Mouse (Mus musculus): ENCODE results near the gene Olfr262.
"Not testable (repeated sequence)": the region's sequence is repeated elsewhere in the genome, so short reads cannot be mapped to it uniquely, and the experiment has no call there.

The Olfr262 gene

DNA sequence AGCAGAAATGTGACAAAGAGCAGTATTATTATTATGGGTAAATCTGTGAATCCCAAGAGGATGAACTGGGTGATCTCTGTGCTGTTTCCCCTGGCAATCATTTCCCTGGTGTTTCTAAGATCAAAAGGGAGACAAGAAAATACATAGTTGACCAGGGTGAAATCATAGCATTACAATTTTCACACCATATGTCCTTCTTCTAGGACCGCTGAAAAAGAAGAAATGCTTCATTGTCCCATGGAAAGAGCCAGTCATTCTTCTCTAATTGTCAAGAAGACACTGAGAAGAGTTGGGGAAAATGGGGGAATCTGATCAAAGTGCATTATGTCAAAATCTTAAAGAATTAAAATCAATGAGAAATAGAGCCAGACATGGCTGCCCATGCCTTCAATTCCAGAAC lies at the start of gene Olfr262:
Olfr262 (minus strand) TSS at position 101 of the 400 bp plus-strand sequence.
- no peak for DNase-seq

DNA sequence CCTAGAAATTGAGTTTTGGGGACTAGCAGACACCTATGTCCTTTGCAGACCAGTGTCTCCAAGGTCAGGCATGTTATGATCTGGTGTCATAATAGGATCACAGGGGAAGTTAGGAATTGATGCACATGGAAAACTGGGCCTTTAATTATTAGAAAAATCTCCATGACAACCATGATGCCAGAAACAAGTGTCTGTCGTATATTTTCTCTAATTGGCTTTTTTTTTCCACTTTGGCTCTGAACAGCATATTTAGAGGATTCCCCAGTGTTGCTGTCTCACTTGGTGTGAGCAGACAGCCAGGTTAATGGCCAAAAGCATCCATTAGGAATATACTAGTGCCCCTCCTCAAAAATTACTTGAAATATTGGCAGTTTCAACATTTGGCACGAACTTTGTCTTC lies 38.1 kb upstream of the Olfr262 start, which contains the start of gene Olfr1434:
Olfr1434 (plus strand) TSS at position 301 of the 400 bp plus-strand sequence.
- DNase-seq, result no peak

DNA sequence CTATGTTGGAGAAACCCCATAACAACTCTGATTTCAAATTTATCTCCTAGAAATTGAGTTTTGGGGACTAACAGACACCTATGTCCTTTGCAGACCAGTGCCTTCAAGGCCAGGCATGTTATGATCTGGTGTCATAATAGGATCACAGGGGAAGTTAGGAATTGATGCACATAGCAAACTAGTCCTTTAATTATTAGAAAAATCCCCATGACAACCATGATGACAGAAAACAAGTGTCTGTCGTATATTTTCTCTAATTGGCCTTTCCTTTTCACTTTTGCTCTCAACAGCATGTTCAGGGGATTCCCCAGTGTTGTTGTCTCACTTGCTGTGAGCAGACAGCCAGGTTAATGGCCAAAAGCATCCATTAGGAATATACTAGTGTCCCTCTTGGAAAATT lies 19.3 kb upstream of the Olfr262 start, which contains the start of gene Olfr235:
Olfr235 (plus strand) TSS at position 301 of the 400 bp plus-strand sequence.
- no peak for DNase-seq

DNA sequence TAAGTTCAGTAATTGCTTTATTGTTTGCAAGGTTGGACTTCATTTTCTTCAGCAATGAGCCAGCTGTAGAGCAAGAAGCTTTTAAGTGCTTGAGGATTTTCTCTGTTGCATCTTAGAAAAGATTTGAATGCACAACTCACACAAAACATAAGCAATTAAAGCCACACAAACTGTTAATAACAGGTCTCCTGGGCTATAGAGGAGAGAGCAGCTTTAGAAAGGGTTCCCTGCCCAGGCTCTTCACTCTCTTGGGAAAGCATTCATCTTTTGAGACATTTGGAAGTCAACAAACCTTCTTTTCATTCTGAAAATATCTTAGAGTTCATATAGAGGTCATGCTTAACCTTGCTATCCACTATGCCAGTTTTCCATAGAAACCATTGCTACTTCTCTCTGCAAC lies 9.0 kb downstream of the Olfr262 start, which contains the start of gene Olfr1432:
Olfr1432 (minus strand) TSS at position 101 of the 400 bp plus-strand sequence.
- DNase-seq, result not testable (repeated sequence)

DNA sequence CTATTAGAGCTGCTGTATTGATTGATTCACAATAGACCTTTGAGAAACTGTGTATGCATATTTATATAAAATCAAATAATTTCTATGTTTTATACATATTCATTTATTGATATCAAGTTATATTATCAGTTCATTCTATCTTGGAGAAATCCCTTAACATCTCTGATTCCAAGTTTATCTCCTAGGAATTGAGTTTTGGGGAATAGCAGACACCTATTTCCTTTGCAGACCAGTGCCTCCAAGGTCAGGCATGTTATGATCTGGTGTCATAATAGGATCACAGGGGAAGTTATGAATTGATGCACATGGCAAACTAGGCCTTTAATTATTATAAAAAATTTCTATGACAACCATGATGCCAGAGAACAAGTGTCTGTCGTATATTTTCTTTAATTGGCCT lies 41.1 kb downstream of the Olfr262 start, which contains the start of gene Olfr1431:
Olfr1431 (plus strand) TSS at position 301 of the 400 bp plus-strand sequence.
- no peak for DNase-seq

DNA sequence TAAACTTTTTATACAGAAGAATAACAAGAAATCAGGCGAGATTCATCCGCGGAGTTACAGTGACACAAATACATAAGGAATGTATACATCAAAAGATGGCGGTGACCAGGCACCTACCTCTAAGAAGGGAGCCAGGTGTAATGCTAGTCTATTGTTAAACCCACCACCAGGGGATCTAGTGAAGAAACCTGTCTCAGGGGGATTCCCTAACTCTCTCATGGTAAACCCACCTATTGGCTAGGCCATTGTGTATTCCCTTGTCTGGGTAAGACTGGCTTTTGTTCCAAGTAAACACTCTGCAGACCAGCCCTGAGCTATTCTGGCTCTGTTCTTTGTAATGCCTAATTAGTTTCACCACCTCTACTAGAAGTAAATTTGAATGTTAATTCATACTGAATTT lies 42.4 kb downstream of the Olfr262 start:
- DNase-seq, result not testable (repeated sequence)
